Mouse (Mus musculus) ES-Bruce4 (cell line): ENCODE results near the gene Cers5. TPM values are rescaled to one million over a fixed set of nuclear protein-coding genes. Genes with fewer than 3 reads are reported as not detected.

Experiments used
- H3K27ac ChIP-seq: 2 replicates; pipeline ENCODE4 v1.5.1; 2012; ENCODE audit warnings: low read length, inconsistent platforms; ENCODE audit not compliant: insufficient read depth
- H3K27me3 ChIP-seq: 2 replicates; pipeline ENCODE4 v1.6.1; 2012; ENCODE audit warnings: mild to moderate bottlenecking, low read length, inconsistent platforms; ENCODE audit not compliant: control insufficient read depth, poor library complexity, insufficient read depth, severe bottlenecking
- H3K36me3 ChIP-seq: 2 replicates; pipeline ENCODE4 v1.6.1; 2012; ENCODE audit warnings: inconsistent platforms, mild to moderate bottlenecking, low read length, moderate library complexity; ENCODE audit not compliant: control insufficient read depth, poor library complexity, insufficient read depth, severe bottlenecking
- H3K4me1 ChIP-seq: one replicate; pipeline ENCODE4 v1.8.1; 2011; ENCODE audit warnings: low read length; ENCODE audit not compliant: control insufficient read depth, insufficient read depth
- H3K4me3 ChIP-seq: 2 replicates; pipeline ENCODE4 v1.5.1; 2011; ENCODE audit warnings: low read depth, mild to moderate bottlenecking, low read length
- H3K9ac ChIP-seq: 2 replicates; pipeline ENCODE4 v1.6.1; 2012; ENCODE audit warnings: low read depth, mild to moderate bottlenecking, inconsistent platforms; ENCODE audit not compliant: poor library complexity, severe bottlenecking
- H3K9me3 ChIP-seq: replicated peaks from 2 replicates; pipeline ENCODE4 v1.6.1; 2012; ENCODE audit warnings: mild to moderate bottlenecking, low read length, inconsistent platforms; ENCODE audit not compliant: control insufficient read depth, poor library complexity, insufficient read depth, severe bottlenecking
- CTCF ChIP-seq: IDR thresholded peaks from one replicate; pipeline ENCODE4 v1.8.1; 2011; ENCODE audit warnings: low read depth, low read length
- EP300 ChIP-seq: IDR thresholded peaks from 2 replicates; pipeline ENCODE4 v1.6.1; 2011; ENCODE audit warnings: low read depth, low read length; ENCODE audit not compliant: insufficient read depth
- POLR2A ChIP-seq: IDR thresholded peaks from one replicate; pipeline ENCODE4 v1.8.1; 2011; ENCODE audit warnings: low read length; ENCODE audit not compliant: insufficient read depth
- polyA plus RNA-seq: library from polyadenylated mRNA; stranded (reverse); fragments of >200 nt; gene quantifications from 2 replicates; pipeline ENCODE4 v1.2.4, GENCODE M21; 2011; ENCODE audit warnings: low read depth; ENCODE audit not compliant: missing spikeins, insufficient read depth, insufficient read length

Gene Cers5
- polyA plus RNA-seq, 1 experiment: 49.5 TPM

DNA sequence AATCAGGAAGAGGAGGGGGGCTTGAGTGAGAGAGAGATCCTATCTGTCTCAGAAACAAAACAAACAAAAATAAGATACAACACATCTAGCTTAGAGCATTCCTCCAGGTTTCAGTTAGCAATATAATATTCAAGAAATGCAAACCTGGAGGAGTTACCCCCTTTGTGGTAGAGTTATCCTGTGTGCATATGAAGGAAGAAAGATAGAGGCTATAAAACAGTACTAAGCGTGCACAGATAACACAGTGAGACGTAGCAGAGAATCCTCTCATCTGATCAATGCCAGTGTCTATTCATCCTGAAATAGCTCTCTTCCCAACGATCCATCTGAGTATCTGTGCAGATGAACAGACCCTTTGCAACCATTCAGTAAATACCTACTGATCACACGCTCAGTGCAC is 5.2 kb downstream of the Cers5 start:
- Histone ChIP-seq H3K9me3 (no peaks in the 10 kb centered on the region), H3K4me1 (no peaks in the 10 kb centered on the region)
- TF ChIP-seq EP300 (no peak), CTCF (no peak), POLR2A (no peak)

DNA sequence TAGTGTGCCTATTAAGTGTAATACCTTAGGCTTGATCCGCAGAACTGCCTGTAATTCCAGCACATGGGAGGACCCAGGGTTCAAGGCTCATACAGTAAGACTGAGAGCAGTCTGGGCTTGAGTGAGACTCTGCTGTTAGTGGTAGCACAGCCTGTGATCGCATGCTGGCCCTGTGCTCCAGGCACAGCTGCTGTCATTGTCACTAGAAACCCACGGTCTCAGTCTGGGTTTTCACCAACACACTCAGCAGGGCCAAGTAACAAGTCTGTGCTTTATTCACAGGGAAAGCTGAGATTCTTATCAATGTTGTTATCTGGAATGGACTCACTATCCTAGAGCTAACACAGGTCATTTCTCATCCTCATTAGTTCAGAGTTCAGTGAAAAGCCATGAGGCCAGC is 18.5 kb downstream of the Cers5 start:
- H3K27me3 ChIP-seq: no peaks in the 10 kb centered on the region
- H3K36me3 ChIP-seq: no peaks in the 10 kb centered on the region
- no peaks in the 10 kb centered on the region for H3K9me3 ChIP-seq
- no peak overlapping the region for H3K4me3 ChIP-seq
- no peak overlapping the region for H3K27ac ChIP-seq
- no peaks in the 10 kb centered on the region for H3K4me1 ChIP-seq
- no peak overlapping the region for H3K9ac ChIP-seq
- TF ChIP-seq POLR2A (no peak), EP300 (no peak), CTCF (no peak)

More for the DNA sequence above, 5.2 kb downstream of the Cers5 start:
- H3K9ac ChIP-seq: no peak overlapping the region
- no peaks in the 10 kb centered on the region for H3K27me3 ChIP-seq
- no peaks in the 10 kb centered on the region for H3K36me3 ChIP-seq
- H3K27ac ChIP-seq: no peak overlapping the region
- H3K4me3 ChIP-seq: no peak overlapping the region

- H3K4me3 ChIP-seq: no peak overlapping the region
- H3K27me3 ChIP-seq: no peaks in the 10 kb centered on the region
- H3K27ac ChIP-seq: no peak overlapping the region
- H3K4me1 ChIP-seq: no peaks in the 10 kb centered on the region
- TF ChIP-seq POLR2A (no peak), CTCF (no peak), EP300 (no peak)
- H3K9ac ChIP-seq: no peak overlapping the region
- H3K9me3 ChIP-seq: no peaks in the 10 kb centered on the region
- H3K36me3 ChIP-seq: peaks cover 7% of the 10 kb centered on the region
These were observed 32.5 kb downstream of the Cers5 start for GRCm38 (mm10) chr15:99740229-99740628.

- peaks cover 7% of the 10 kb centered on the region for H3K36me3 ChIP-seq
These were observed 36.0 kb downstream of the Cers5 start for GRCm38 (mm10) chr15:99736675-99737074.

GRCm38 (mm10) chr15:99735631-99736030 is 37.1 kb downstream of the Cers5 start:
- no peaks in the 10 kb centered on the region for H3K9me3 ChIP-seq
- H3K27ac ChIP-seq: no peak overlapping the region
- no peak overlapping the region for H3K9ac ChIP-seq
- no peaks in the 10 kb centered on the region for H3K4me1 ChIP-seq
- no peaks in the 10 kb centered on the region for H3K27me3 ChIP-seq
- no peak overlapping the region for H3K4me3 ChIP-seq
- peaks cover 7% of the 10 kb centered on the region for H3K36me3 ChIP-seq
- TF ChIP-seq POLR2A: no peak
- no peak for TF ChIP-seq CTCF
- TF ChIP-seq EP300: no peak

More at GRCm38 (mm10) chr15:99736675-99737074, 36.0 kb downstream of the Cers5 start:
- no peaks in the 10 kb centered on the region for H3K27me3 ChIP-seq
- no peak overlapping the region for H3K27ac ChIP-seq
- TF ChIP-seq POLR2A: no peak
- no peak for TF ChIP-seq EP300
- TF ChIP-seq CTCF: no peak
- H3K9ac ChIP-seq: no peak overlapping the region
- H3K9me3 ChIP-seq: no peaks in the 10 kb centered on the region
- no peak overlapping the region for H3K4me3 ChIP-seq
- H3K4me1 ChIP-seq: no peaks in the 10 kb centered on the region

- peaks cover 8% of the 10 kb centered on the region for H3K36me3 ChIP-seq
- TF ChIP-seq CTCF: no peak
- no peak for TF ChIP-seq POLR2A
- no peak for TF ChIP-seq EP300
- no peak overlapping the region for H3K9ac ChIP-seq
- peaks cover 4% of the 10 kb centered on the region; the same call in 1 of the 2 replicates for H3K9me3 ChIP-seq
- H3K4me1 ChIP-seq: no peaks in the 10 kb centered on the region
- no peak overlapping the region for H3K4me3 ChIP-seq
- H3K27ac ChIP-seq: no peak overlapping the region
- no peaks in the 10 kb centered on the region for H3K27me3 ChIP-seq
These were observed 39.5 kb downstream of the Cers5 start for GRCm38 (mm10) chr15:99733186-99733585.
